Mouse (Mus musculus) kidney, postnatal 25 days (tissue): ENCODE data around the gene Defa33.
"Not testable (repeated sequence)": the region's sequence is repeated elsewhere in the genome, so short reads cannot be mapped to it uniquely, and the experiment has no call there.

Experiments used
- DNase-seq, 2 experiments: peaks; one replicate each; pipeline ENCODE4 v3.0.0; 2021; ENCODE audit warnings: mixed read lengths in 2 of 2

The Defa33 gene

DNA sequence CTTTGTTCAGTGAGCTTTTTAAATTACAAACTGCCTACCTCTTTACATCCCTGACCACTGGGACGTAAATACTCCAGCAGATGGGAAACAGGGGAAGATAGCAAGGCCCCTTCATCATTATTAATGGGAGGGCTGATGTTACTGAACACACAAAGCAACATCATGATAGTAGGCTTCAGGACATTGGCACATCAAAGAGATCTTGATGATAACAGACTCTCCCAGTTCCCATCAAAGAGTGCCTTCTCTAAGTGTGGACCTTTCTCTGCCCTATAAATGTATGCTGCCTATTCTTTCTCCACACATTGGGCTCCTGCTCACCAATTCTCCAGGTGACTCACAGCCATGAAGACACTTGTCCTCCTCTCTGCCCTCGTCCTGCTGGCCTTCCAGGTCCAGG is at the start of gene Defa33:
Gene Defa33, plus strand, starts transcription at position 301 of the 400 bp plus-strand sequence.
- not testable (repeated sequence) for DNase-seq

DNA sequence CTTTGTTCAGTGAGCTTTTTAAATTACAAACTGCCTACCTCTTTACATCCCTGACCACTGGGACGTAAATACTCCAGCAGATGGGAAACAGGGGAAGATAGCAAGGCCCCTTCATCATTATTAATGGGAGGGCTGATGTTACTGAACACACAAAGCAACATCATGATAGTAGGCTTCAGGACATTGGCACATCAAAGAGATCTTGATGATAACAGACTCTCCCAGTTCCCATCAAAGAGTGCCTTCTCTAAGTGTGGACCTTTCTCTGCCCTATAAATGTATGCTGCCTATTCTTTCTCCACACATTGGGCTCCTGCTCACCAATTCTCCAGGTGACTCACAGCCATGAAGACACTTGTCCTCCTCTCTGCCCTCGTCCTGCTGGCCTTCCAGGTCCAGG is 13.4 kb upstream of the Defa33 start, which contains the start of gene Defa2:
Gene Defa2, plus strand, starts transcription at position 301 of the 400 bp plus-strand sequence.
- not testable (repeated sequence) for DNase-seq

DNA sequence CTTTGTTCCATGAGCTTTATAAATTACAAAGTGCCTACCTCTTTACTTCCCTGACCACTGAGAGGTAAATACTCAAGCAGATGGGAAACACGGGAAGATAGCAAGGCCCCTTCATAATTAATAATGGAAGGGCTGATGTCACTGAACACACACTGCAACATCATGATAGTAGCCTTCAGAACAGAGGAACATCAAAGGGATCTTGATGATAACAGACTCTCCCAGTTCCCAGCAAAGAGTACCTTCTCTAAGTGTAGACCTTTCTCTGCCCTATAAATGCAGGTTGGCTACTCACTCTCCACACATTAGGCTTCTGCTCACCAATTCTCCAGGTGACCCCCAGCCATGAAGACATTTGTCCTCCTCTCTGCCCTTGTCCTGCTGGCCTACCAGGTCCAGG is 35.5 kb downstream of the Defa33 start, which contains the start of gene Defa36:
Gene Defa36, plus strand, starts transcription at position 301 of the 400 bp plus-strand sequence.
- not testable (repeated sequence) for DNase-seq
